Mouse (Mus musculus): ENCODE results near the gene Eno1.

- no peak for TF ChIP-seq CTCF (IDR thresholded peaks at IDR 0.05; ENCODE audit: low read depth, low read length)
- peak; percentile 86 for TF ChIP-seq POLR2A (IDR thresholded peaks at IDR 0.05; ENCODE audit: extremely low read depth, insufficient read depth, low read length)
Measured at GRCm38 (mm10) chr4:150236521-150237481, at the start of gene Eno1.

Data from liver, adult 2 months (tissue).